Mouse (Mus musculus): ENCODE measurements around the gene Gm11273.
"Not testable (repeated sequence)": the region's sequence is repeated elsewhere in the genome, so short reads cannot be mapped to it uniquely, and the experiment has no call there.

Gm11273 gene

DNA sequence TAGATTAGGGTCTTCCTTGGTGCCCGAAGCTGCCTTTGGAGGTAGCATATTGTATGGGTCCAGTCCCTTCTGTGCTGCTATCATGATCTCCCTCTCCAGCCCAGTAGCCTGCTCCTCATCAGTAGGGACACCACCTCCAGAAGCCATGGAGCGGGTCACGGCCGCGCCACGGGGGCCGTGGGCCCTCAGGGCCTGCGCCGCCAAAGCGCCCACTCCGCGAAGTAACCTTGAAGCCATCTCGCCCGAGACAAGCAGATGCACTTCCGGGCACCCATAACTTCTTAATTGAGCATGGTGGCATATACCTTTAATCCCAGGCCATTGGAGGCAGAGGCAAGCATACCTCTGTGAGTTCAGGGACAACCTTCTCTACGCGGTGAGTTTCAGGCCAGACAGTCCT is at the start of gene Gm11273:
Gene Gm11273, minus strand, starts transcription at position 237 of the 400 bp plus-strand sequence.
- DNase-seq = not testable (repeated sequence)

DNA sequence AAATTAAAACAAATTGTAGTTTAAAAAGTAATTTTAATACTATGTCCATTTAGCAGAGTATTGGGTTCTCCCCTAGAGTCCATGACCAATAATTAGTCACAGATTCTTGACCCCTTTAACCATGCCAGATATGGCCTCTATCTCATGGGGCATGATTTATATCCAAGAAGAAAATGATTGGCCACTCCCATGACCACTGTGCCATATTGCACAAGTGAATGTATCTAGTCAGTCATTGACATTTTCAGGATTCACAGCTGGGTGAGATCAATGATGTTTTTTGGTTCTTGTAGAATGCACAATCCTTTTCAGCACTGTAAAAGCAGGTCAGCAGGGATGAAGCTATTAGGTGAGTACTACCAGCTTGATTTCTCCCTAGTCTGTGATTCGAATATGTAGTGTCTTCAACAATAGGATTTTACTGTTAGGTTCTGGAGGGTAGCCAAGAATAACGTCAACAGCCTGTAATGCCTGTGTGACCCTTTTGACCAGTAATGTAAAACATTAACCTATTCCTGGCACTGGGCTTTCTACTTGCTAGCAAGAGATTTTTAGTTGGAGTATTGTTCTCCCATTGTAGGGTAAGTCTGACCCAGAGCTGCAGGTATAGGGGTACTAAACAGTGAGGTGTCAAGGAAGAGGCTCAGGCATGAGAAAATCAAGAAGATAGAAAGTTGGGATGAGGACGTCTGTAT is 49.3 kb upstream of the Gm11273 start:
- DNase-seq = peak; percentile 5 to 52

DNA sequence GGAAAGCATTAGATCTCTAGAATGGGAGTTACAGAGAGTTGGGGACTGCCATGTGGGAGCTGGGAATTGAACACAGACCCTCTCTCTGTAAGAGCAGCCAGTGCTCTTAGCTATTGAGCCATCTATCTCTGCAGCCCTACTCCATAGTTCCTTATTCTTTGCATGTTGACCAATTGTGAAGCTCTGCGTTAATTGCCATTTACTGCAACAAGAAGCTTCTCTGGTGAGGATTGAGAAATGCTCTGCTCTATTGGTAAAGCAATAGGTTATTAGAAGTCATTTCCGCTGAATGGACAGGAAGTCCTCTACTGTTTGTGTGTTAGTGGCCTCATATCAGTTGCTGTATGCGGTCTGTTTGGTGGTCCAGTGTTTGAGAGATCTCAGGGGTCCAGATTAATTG is 48.3 kb upstream of the Gm11273 start:
- no peak for DNase-seq

DNA sequence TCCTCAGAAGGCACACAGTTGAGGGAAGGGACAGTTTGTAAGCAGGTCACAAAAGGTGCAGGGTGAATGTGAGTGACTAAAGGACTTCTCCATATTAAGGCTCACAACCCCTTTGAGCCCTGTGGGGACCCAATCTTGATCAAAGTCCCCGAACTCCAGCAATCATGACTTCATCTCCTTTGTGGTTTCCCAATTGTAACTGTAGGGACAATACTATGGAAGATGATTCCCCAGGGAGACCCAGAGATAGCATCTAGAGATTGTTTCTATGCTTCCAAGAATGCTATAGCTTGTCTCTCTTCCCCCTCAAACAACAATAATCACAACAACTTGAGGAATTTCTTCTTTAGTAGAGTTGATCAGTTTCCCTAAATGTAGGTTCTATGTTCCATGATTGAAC is 41.5 kb upstream of the Gm11273 start, which contains the start of gene Olfr1366:
Gene Olfr1366, minus strand, starts transcription at position 101 of the 400 bp plus-strand sequence.
- no peak for DNase-seq

DNA sequence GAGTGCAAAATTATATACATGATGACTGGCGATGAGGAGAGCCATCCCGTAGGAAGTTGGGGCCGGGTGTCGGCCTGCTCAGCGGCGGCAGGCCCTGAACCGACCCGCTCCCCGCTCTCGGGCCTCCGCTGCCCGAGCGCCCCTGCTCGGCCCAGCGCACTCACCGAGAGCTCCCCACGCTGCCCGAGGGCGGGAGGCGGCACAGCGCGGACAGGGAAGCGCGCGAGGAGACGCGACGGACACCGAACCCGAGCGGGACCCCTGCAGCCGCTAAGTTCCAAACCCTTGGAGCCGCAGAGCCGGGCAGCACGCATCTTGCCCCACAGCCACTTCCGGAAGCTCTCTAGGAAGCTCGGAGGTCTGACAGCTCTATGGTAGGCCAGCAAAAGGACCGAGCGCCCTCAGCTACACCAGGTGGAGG is 29.6 kb upstream of the Gm11273 start, which contains the start of gene Zkscan8:
Gene Zkscan8, minus strand, starts transcription at position 340 of the 421 bp plus-strand sequence.
- DNase-seq = peak; percentile 92 to 93

DNA sequence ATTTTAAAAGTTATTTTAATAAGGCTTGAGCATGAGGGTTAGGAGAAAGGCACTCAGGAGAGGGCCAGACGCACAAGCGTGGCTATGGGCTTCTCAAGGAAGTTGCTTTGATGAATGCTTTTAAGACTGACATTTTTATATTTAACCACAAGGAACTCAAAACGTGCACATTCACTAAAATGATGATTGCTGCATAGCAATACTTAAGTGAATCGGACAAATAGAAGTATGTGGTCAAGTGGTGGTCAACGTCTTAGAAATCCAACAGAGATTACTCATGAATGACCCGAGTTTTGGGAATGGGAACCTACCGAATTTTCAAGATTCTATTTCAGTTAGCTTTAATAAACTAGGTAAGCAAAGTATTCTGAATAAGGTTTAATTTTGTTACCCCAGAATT is 28.9 kb upstream of the Gm11273 start:
- DNase-seq = no peak

DNA sequence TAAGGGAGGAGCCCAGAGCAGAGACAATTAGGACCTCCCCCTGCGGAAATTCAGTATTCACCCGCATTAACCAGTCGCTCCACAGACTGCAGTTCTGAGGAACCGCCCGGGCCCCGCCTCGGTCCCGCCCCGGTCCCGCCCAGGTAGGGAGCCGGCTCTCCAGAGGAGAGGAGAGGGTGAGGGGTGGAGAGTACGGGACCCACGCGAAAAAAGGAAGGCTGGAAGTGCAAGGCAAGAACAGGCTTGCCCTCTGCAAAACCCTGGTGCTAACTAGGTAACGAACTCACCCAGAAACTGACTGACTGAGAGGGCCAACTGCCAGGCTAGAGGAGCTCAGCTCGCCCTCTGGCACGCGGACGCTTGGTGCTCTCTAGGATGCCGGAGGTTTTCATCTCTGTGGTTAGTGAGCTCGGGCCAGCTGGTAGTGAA is 5.0 kb upstream of the Gm11273 start:
- peak; percentile 85 to 91 for DNase-seq

DNA sequence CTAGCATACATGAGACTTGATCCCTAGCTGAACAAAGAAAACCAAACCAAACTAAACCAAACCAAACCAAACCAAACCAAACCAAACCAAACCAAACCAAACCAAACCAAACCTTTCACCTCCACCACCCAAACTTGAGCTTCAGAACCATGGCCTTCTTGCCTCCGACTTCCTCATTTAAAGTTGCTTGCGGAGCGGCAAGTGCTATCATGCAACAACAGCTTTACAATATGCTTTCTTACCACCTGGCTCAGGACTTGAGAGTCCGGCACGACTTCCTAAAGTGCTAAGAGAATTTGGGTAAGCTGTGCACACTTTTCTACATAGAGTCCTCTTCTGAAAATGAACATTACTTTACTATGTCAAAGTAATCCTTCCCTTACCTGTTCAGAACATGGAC is 1.1 kb upstream of the Gm11273 start:
- DNase-seq = no peak

DNA sequence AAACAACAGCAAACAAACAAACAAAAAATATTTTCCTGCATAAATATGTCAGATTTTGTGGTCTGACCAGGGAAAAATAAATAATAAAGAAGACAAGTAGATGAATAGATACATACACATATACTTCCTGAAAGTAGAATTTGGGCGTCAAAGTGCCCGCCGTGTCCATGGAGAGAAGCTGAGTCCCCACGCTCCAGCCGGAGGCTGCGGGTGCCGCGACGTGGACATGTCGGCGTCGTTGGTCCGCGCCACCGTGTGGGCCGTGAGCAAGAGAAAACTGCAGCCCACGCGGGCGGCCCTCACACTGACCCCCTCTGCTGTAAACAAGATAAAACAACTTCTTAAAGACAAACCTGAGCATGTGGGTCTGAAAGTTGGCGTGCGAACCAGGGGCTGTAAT is 6.1 kb downstream of the Gm11273 start, which contains the start of gene AK157302:
Gene AK157302, plus strand, starts transcription at position 144 of the 400 bp plus-strand sequence.
- peak; percentile 8 to 29 for DNase-seq

DNA sequence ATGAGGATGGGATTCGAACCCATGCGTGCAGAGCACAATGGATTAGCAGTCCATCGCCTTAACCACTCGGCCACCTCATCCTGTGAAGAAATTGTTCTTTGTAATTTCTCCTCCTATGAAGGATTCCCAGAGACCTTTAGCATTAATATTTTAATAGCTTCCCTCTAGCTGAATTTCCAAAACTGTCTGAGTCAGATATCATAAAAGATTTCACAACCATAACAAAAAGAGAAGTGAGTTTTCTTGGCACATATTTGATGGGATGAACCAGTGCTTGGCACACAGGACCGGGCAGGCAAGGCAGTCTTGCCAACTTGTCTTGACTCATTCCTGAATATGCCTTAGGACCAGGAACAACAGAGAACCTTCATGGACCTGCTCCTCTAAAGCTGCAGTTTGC is 8.4 kb downstream of the Gm11273 start:
- no peak for DNase-seq

DNA sequence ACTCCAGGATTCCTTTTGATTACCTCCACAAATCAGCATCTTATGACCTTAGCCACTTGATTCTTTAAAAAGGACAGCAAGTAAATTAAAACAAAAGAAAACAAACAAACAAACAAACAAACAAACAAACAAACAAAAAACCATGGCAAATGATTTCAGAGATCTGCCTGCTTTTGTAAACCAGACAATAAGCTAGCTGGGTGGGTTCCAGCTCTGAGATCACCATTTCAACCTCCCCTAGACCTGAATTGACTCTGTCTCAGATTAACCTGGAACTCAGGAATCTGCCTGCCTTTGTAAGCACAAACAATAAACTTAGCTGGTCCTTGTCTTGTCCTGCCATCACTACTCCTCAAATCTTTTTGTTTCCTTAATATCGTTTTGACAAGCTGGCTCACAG is 14.3 kb downstream of the Gm11273 start:
- DNase-seq = no peak

DNA sequence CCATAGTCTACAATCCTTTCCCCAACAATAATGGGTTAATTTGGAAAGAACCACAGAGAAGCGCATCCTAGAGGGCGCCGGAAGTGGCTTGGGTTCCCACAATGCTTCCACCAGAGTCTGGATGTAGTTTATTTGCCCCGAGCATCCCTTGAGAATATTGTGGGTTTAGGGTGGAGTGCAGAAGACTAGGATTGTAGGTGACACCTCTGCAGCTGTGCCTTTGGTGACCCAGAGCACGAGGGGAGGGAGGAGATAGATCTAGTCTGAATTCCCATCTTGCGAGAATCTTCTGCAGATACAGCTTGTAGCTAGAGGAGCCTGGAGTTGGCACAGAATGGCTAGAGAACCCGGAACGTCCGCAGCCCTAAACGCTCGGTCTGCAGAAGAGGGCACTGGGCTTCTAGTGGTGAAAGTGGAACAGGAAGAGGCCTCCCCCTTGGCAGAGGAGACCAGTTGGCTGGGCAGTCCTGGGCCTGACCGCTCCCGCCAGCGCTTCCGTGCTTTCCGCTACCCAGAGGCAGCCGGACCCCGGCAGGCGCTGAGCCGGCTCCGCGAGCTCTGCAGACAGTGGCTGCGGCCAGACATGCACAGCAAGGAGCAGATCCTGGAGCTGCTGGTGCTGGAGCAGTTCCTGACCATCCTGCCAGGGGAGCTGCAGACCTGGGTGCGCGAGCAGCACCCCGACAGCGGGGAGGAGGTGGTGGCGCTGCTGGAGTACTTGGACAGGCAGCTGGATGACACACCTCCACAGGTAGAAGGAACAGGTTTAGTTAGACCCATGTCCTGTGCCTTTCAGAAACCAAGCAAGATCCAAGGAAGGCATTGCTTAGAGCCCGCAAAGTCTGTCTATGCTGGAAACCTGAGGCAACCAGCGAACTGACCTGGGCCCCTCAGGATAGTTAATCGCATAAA is 22.2 kb downstream of the Gm11273 start, which contains the start of the genes Zkscan4 and Gm10065:
Gene Zkscan4, plus strand, starts transcription at position 149 of the 912 bp plus-strand sequence.
Gene Gm10065, minus strand, starts transcription at position 683 of the 912 bp plus-strand sequence.
- DNase-seq = peak; percentile 63 to 72

DNA sequence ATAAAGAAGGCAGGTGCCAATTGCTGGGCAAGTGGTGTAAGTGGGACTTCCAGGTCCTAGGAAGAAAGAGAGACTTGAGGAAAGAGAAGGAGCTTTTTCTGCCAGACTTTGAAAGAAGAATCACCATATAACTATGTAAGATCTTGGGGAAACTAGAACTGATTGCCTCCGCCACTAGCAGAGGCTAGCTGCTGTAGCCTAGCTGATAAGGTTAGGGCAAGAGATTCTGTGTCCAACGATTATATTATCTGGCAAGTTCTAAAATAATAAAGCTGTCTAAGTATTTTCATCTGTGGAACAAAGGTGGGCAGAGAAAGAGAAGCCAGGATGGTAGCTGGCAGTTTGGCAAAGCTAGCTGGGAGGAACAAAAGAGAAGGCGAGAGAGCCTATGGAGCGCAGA is 28.8 kb downstream of the Gm11273 start:
- no peak for DNase-seq

DNA sequence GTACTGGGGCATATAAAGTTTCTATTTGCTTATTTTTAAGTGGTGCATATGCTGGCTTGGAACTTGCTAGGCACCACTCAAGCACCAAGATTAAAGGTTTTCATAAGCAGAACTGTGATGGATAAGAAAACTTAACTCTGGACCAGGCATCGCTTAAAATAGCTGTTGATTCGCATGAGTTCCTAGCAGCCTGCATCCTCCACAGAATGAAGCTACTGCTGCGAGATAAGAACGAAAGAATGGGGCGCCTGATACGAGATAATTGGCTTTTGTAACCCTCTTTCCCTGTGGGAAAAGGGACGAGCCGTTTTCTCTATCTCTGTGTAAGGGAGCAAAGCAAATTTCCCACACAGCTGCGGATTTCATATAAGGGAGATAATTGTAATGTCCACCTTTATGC is 32.1 kb downstream of the Gm11273 start:
- no peak for DNase-seq

DNA sequence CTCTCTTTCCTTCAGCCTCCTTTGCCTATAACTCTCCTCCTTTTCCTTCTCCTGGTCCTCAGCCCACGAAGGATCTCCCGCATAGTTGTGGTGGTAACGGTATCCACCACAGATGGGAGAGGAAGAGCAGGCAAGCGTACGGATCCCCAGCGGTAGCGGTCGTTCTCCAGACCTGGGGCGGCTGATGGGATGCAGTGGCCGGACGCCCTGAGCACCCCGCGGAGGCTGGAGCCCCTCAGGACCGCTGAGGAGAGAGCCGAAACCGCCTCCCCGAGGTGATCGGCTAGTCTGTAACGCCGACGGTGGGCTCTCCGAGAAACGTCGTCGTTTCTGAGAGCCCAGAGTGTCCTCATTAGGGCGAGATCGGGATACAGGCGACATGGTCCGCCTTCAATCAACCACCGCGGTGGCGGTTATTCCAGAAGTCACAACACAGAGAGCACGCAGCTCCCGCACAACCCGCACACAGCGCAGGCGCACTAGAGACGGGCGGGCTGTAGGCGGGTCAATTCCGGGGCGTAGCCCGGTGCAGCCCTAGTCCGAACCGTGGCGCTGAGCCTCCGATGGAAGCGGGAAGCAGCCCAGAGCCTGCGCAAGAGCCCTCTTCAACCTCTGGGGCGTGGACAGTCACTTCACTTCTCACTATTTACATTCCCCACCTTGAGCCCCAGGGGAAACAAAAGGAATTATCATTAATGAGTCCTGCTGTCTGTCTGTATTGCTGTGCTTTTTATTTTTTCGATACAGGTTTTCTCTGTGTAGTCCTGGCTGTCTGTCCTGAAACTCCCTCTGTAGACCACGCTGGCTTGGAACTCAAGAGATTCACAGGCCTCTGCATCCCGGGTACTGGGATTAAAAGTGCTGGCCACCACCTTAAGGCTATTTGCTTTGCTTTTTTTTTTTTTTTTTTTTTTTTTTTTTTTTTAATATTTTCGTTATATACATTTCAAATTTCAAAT is 32.9 kb downstream of the Gm11273 start, which contains the start of gene Nkapl:
Gene Nkapl, minus strand, starts transcription at position 449 of the 959 bp plus-strand sequence.
- peak; percentile 82 to 91 for DNase-seq

DNA sequence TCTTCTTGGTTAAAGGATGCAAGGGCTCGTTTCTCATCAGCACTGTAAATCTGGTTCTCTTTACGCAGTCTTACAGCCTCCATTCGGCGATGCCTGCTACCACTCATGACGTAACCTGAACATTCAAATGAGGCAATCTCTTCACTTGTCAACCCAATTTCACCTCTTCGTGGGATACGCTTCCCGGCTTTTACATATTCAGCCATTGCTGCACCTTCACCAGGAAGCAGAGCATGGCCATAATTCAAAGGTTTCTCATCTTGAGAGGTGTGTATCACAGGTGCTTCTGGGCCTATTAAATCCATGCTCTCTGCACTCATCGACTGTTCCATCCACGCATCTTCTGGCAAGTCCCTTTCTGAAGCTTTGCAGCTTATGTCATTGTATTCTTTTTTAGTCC is 33.9 kb downstream of the Gm11273 start:
- DNase-seq = no peak

DNA sequence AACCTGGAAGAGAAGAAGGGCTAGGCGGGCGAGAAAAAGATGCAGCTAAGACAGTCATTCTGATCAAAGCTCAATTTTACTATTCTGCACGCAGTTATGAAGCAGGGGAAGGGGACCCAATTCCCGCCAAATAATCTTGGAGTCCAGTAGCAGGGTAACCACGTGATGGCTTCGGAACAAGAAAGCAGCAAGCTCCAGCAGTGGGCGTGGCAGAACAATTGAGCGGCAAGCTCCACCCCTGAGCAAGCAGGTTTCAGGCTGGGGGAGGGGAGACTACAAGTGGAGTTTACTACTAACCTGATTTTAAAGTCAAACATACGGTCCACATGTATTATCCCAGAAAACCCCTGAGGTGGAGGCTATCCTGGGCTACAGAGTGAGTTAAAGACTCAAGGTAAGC is 38.7 kb downstream of the Gm11273 start:
- DNase-seq = not testable (repeated sequence)

DNA sequence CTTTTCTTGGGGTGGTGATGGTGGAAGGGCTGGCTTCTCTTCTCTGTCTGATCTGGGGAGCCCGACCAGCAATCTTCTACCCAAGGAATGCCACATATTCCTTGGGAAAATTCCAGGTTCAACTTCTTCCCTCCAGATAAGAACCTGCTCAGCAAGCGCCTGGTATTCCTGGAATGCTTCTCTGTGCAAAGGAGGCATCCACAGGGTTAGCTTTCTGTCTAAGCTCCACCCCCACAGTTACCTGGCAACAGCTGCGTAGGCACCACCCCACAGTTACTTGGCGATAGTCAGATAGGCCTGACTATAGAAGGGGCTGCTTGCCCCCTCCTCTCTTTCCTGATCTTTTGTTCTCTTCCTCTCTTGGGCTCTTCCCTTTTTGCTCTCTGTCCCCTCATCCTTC is 44.9 kb downstream of the Gm11273 start:
- DNase-seq = peak in 1 of 2 experiments; percentile 21

DNA sequence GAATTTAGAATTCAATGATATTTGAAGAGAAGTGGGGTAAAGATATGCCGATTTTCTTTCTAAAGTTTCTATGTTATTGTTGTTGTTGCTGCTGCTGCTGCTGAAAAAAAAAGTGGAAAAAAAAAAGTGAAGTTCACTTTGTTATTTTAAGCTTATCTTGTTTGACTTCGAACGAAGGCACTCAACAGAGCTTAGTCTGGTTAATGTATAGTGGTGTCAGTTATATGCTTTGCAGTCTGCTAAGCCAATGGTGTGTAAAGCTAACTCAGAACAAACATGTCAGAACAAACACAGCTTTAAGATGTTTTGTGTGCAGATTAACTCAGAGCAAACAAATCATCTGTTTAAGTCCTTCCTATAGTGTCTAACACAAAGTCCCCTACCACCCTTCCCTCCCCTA is 47.1 kb downstream of the Gm11273 start:
- no peak for DNase-seq

DNA sequence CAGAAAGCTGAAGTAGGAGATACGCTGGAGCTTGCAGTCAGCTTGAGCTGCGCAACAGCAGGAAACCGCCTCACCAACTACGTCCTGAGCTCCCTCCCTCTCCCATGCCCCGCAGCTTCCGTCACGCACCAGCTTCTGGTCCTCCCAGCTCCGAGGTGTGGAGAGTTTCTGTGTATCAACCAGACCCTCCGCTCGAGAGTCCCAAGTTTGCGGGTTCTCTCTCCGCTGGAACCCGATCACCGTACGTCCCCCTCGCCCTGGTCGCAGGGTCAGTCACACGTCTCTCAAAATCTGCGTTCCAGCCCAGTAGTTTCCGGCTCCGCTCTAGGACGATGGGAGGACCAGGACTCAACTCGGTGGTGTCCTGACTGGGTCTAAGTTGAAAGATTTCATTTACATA is 47.8 kb downstream of the Gm11273 start, which contains the start of gene Zscan26:
Gene Zscan26, minus strand, starts transcription at position 282 of the 400 bp plus-strand sequence.
- peak; percentile 89 for DNase-seq

DNA sequence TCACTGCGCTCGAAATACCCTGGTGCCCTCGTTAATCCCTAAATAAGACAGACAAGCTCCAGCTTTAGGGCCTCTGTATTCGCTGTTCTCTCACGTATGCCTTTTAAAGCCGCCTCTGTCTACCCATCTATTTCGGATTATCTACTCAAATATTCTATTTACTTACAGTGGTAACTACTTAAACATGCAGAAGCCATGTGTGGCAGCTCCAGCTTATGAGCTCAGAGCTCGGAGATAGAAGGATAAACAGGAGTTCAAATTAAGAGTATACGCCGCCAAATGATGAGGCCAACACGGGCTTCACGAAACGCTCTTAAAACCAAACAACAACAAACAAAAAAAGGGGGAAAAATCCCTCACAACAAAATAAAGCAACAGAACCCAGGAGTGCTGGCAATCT is 48.2 kb downstream of the Gm11273 start:
- no peak for DNase-seq

Data from kidney, postnatal 36 days (tissue).